Mouse (Mus musculus) megakaryocyte, embryonic 14.5 days (primary cell): Measurements from ENCODE around the gene Atg4b. TPM values are rescaled to one million over a fixed set of nuclear protein-coding genes. Genes with fewer than 3 reads are reported as not detected.
"Not testable (repeated sequence)": the region's sequence is repeated elsewhere in the genome, so short reads cannot be mapped to it uniquely, and the experiment has no call there.

Source experiments
- H3K27me3 ChIP-seq: replicated peaks from 2 replicates; pipeline ENCODE3; 2012; ENCODE audit warnings: inconsistent platforms
- H3K36me3 ChIP-seq: replicated peaks from 2 replicates; pipeline ENCODE3; 2012; ENCODE audit warnings: low read length, inconsistent platforms, mixed read lengths
- H3K4me1 ChIP-seq: 2 replicates; pipeline ENCODE4 v1.6.1; 2012; ENCODE audit warnings: inconsistent platforms
- H3K4me3 ChIP-seq: replicated peaks from 2 replicates; pipeline ENCODE3; 2012; ENCODE audit warnings: moderate library complexity, mild to moderate bottlenecking, inconsistent platforms
- H3K9me3 ChIP-seq: 2 replicates; pipeline ENCODE4 v1.6.1; 2012; ENCODE audit warnings: inconsistent platforms
- FLI1 ChIP-seq: IDR thresholded peaks from 2 replicates; pipeline ENCODE4 v1.6.1; 2012; ENCODE audit warnings: low read length, inconsistent platforms, mixed read lengths
- GATA1 ChIP-seq: IDR thresholded peaks from 3 replicates; pipeline ENCODE4 v1.6.1; 2012; ENCODE audit warnings: mixed read lengths, low read length, inconsistent platforms, borderline replicate concordance
- polyA plus RNA-seq: library from polyadenylated mRNA; stranded (reverse); fragments of >175 nt; gene quantifications from 2 replicates; pipeline ENCODE4 v1.2.3, GENCODE M21; 2012; ENCODE audit warnings: low replicate concordance; ENCODE audit not compliant: insufficient read depth

Atg4b gene
- polyA plus RNA-seq, 1 experiment = 7.0 TPM

DNA sequence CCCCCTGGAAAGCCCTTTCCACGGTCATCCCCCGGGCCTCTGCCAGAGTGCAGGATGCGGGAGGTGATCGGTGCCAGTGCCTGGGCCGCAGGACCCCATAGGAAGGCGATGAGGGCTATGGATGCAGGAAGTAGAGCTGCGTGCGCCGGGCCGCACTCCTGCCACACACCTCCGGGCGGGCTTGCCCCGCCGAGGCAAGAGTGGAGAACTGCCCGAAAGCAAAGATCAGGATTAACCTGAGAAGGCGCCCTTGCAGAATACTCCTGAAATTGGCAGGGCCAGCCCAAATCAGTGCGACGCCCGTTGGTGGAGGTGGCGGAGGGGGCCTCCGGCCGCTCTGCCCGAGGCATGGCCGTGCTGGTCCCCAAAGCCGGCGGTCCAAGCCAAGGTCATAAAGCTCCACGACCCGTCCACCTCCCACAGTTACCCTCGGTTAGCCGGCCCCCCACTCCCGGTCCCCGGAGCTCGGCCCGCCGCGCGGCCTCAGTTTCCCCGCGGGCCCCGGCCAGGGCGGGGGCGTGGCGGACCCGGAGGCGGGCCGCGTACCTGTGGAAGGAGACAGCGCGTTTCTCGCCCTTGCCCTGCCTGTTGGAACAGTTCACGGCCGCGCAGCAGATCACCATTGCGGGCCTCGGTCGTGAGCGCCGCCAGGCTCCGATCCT, 2.7 kb downstream of the Atg4b start:
- H3K27me3 ChIP-seq = no peaks in the 10 kb centered on the region
- H3K4me3 ChIP-seq = peak overlapping the region; percentile 99
- H3K9me3 ChIP-seq = no peaks in the 10 kb centered on the region
- peaks cover 21% of the 10 kb centered on the region for H3K36me3 ChIP-seq
- peaks cover 59% of the 10 kb centered on the region for H3K4me1 ChIP-seq
- TF ChIP-seq GATA1 = no peak
- no peak for TF ChIP-seq FLI1

DNA sequence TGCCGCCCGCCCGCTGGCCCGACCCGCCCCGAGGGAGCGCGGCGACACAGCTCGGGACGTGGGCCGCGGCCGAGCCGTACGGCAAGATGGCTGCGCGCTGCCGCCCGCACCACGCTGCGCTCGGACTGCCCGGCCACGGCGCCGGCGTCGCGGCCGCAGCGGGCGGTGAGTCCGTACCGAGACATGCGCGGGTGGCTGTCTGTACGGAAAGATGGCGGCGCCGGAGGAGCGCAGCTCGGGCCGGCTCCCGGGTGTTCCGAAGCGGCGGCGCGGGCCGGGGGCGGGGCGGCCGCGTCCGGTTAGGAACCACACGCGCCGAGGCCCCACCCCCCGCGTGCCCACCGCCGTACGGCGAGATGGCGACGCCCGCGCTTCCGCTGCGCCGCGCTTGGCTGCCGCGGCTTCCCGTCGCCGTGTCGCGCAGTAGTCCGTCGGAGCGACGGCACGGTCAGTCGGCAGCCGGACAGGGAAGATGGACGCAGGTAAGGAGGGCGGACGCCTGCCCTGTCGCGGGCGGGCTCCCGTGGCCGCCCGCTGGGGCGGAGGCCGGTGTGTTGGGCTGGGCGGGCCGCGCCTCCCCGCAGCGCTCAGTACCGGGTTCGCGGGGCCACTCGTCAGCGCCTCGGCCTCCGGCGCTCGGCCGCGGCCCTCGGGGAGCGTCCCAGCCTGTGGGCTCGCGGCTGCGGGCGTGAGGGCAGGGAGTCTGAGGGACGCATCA, 3.4 kb downstream of the Atg4b start, which contains the start of gene Thap4:
Thap4 (minus strand) TSS at position 292 of the 718 bp plus-strand sequence.
- Histone ChIP-seq H3K4me1 (peaks cover 59% of the 10 kb centered on the region), H3K36me3 (peaks cover 14% of the 10 kb centered on the region), H3K9me3 (no peaks in the 10 kb centered on the region), H3K4me3 (peak within 1 kb of the TSS; percentile 99), H3K27me3 (no peaks in the 10 kb centered on the region)
- TF ChIP-seq FLI1 = no peak
- no peak for TF ChIP-seq GATA1

DNA sequence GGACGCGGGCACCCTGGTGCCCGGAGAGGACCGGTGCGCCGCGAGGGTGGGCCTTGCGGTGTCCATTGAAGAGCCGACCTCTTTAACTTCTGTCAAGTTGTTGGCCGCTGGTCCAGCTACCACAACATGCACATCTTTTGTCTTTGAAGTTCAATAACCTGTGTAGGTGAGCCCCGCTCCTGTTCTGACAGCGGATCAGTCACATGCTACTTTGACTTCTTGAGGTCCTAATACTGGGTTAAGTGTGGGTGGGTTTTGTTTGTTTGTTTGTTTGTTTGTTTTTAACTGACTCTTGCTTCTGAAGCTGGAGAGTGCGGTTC, 4.0 kb downstream of the Atg4b start:
- Histone ChIP-seq H3K27me3 (no peaks in the 10 kb centered on the region), H3K9me3 (no peaks in the 10 kb centered on the region), H3K4me1 (peaks cover 59% of the 10 kb centered on the region), H3K4me3 (peak overlapping the region; percentile 99), H3K36me3 (peaks cover 9% of the 10 kb centered on the region)
- TF ChIP-seq GATA1 (no peak), FLI1 (no peak)

DNA sequence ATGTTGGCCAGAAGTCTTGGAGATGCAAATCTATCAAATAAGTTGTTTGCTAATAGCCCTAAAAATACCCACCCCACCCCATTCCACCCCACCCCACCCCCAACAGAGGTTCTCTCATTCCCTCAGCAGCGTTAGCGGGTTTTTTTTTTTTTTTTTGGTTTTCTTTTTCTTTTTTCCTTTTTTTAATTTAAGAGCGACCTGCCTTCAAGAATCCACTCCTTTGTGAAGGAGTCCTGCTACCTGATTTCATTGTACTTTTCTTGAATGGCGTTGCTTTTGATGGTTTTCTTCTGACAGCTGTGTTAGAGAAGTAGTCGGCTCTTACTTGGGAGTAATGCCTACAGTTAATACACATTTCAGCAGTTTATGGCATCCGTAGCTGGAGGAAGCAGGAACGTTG, 4.3 kb downstream of the Atg4b start:
- Histone ChIP-seq H3K4me3 (peak overlapping the region; percentile 99), H3K9me3 (no peaks in the 10 kb centered on the region), H3K4me1 (peaks cover 59% of the 10 kb centered on the region), H3K36me3 (peaks cover 5% of the 10 kb centered on the region), H3K27me3 (no peaks in the 10 kb centered on the region)
- TF ChIP-seq GATA1 = no peak
- no peak for TF ChIP-seq FLI1

DNA sequence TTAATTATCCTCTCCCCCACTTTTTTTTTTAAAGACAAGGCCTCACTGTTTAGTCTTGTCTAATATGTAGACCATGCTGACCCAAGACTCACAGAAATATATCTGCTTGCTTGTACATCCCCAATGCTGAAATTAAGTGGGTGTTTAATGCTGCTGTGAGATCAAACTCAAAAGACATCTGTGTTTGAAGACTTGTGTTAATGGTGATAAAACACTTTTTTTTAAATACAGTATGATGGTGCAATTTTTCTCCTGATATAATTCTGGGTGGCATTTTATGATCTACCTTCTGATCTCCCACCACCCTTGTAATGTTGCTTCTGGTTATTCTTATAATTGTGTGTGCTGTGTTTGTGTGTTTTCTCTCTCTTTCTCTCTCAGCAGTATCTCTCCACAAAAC, 4.9 kb downstream of the Atg4b start:
- H3K9me3 ChIP-seq = no peaks in the 10 kb centered on the region
- no peak for TF ChIP-seq FLI1
- TF ChIP-seq GATA1 = no peak
- peaks cover 4% of the 10 kb centered on the region for H3K36me3 ChIP-seq
- peaks cover 59% of the 10 kb centered on the region for H3K4me1 ChIP-seq
- no peak overlapping the region for H3K4me3 ChIP-seq
- no peaks in the 10 kb centered on the region for H3K27me3 ChIP-seq

DNA sequence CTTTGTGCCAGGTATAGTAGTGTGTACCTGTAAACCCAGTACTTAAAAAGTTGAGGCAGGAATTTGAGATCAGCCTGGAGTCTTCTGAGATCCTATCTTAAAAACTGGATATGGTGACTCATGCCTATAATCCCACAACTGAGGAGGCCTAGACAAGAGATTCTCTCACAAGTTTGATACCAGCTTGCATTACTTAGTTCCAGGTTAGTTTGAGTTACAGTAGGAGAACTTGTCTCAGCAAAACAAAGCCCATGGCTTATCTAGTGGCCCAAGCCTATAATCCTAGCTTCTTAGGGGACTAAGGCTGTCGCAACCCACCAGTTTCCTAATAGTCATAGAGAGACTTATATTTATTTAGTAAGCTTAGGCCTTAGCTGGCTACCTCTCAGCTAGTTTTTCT, 8.8 kb downstream of the Atg4b start:
- peaks cover 65% of the 10 kb centered on the region for H3K4me1 ChIP-seq
- H3K4me3 ChIP-seq = no peak overlapping the region
- no peaks in the 10 kb centered on the region for H3K27me3 ChIP-seq
- H3K36me3 ChIP-seq = peaks cover 6% of the 10 kb centered on the region
- TF ChIP-seq FLI1 (no peak), GATA1 (no peak)
- H3K9me3 ChIP-seq = no peaks in the 10 kb centered on the region

DNA sequence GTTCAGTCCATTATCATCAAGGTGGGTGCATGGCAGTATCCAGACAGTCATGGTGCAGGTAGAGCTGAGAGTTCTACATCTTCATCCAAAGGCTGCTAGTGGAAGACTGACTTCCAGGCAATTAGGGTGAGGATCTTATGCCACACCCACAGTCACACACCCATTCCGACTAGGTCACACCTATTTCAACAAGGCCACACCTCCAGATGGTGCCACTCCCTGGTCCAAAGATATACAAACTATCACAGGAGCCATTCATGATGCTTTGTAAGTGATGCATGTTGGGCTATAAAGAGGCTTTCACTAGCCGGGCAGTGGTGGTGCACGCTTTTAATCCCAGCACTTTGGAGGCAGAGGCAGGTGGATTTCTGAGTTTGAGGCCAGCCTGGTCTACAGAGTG, 12.2 kb downstream of the Atg4b start:
- H3K4me3 ChIP-seq, H3K9me3 ChIP-seq, H3K27me3 ChIP-seq: not testable (repeated sequence)
- Histone ChIP-seq H3K36me3 (peaks cover 18% of the 10 kb centered on the region), H3K4me1 (peaks cover 40% of the 10 kb centered on the region)

DNA sequence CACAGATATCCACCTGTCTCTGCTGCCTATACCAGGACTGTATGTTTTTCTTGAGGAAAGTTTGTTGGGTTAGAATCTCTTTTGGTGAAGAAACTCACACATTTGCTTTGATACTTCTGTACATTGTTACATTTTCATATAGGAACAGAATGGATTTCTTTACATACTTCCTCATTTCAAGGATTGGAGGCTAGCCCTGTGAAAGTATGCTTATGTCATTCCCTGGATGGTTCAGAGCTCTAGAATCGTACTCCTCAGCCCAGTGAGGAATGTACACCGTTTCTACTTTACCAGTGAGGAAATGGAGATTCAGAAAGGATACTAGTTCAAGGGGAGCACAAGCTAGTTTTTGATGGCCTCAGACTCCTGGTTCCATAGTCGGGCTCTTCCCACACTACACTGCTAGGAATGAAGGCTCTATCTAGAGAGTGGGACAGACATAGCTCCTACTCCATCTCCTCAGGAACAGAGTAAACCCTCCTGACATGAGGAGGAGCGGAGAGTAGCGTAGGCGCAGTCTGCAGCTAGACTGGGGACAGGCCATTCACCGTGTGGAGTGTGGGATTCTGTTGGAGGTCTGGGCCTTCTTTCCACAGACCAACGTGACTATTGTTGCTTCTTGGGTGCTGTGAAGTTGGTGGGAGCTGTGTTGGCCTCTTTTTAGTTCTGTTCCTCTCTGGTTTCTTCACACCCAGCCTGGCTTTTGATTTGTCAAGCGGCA, 13.7 kb downstream of the Atg4b start:
- H3K4me3 ChIP-seq = peak overlapping the region; percentile 17
- H3K27me3 ChIP-seq = no peaks in the 10 kb centered on the region
- no peak for TF ChIP-seq GATA1
- no peak for TF ChIP-seq FLI1
- peaks cover 33% of the 10 kb centered on the region for H3K36me3 ChIP-seq
- peaks cover 25% of the 10 kb centered on the region for H3K4me1 ChIP-seq
- H3K9me3 ChIP-seq = 0 out of 2 replicates have a peak, but pooled peaks cover 4% of the 10 kb centered on the region

DNA sequence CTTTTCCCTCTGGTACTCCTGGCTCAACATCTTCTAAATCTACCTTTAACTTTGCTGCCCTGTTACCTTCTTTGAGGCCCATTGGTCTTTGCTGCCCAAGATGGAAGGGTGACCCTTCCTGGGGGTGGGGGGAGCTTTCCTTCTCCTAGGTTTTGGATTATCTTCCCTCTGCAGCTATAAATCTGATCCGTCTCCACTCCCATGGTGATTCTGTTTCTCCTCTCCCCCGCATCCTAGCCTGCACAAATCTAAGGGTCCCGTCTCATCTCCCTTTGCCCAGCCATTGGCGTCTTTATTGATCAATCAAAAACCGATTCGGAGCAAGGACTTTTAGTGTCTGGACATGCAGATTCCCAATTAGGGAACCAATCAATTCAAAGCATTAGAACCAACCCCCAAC, 16.3 kb downstream of the Atg4b start:
- Histone ChIP-seq H3K4me3 (no peak overlapping the region), H3K36me3 (peaks cover 50% of the 10 kb centered on the region), H3K27me3 (no peaks in the 10 kb centered on the region), H3K4me1 (peaks cover 22% of the 10 kb centered on the region), H3K9me3 (peaks cover 7% of the 10 kb centered on the region; the same call in 1 of the 2 replicates)
- TF ChIP-seq FLI1 (no peak), GATA1 (no peak)

DNA sequence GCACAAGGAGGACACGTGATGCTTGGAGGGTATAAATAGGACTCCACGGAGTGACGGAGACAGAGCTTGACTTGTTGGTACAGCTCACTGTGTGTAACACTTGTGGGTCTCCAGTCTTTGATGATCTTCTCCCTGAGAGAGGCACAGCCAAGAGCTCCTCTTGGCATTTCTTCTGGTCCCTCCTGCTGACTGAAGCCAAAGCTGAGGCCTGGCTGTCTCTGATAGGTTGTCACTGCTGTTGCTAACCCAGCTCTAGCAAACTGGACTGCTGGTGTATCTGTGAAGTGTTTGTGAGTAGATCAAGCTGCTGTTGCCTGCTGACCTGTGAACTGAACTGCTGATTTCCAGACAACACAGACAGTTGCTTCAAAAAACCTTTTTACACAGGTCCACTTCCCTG, 18.6 kb downstream of the Atg4b start:
- H3K27me3 ChIP-seq = no peaks in the 10 kb centered on the region
- peaks cover 19% of the 10 kb centered on the region for H3K4me1 ChIP-seq
- peaks cover 73% of the 10 kb centered on the region for H3K36me3 ChIP-seq
- H3K9me3 ChIP-seq = peaks cover 7% of the 10 kb centered on the region; the same call in 1 of the 2 replicates
- TF ChIP-seq FLI1 = no peak
- TF ChIP-seq GATA1 = no peak
- H3K4me3 ChIP-seq = no peak overlapping the region
